Mouse (Mus musculus): ENCODE results near the gene Vopp1.
A peak's percentile ranks its signal among the peaks of the same experiment; 100 is the strongest.
"Not testable (repeated sequence)": the region's sequence is repeated elsewhere in the genome, so short reads cannot be mapped to it uniquely, and the experiment has no call there.

The Vopp1 gene

DNA sequence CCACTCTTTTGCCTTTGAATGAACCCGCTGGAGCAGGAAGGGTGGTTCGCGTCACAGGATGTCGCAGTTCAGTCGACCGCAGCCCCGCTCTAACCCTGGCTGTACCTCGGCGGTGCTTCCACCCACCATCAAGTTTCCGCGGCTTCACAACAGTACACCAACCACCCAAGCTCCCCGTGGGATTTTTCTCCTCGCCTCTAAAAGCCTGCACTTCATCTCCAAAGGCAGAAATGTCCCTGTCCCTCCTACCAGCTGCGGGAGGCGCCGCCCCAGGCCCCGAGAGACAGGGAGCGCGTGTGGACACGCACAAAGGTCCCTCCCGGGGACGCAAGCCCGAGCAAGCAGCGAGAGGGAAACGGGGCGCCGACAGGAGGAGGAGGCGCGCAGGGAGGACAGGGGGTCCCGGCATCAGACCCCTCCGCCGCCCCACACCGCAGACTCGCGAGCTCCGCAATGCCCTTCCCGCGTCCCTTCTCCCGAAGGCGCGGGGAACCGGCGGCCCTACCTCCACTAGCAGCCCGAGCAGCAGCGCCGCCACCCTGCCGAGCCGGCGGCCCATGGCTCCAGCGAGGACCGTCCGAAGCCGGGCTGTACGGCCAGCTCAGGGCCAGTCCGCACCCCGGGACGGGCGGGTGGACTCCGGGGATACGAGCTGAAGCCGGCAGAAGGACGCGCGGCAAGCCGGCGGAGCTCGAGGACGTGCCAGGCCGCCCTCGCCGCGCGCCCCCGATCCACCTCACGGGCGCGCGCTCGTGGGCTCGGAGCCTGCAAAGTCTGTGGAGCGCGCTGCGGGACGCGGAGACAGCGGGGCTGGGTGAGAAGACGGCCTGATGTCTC lies at the start of gene Vopp1:
TSS of gene Vopp1 (minus strand) at position 738 of the 837 bp plus-strand sequence.
- no peaks in the 10 kb centered on the region; the same call in 1 of the 2 replicates for H3K4me1 ChIP-seq (replicated peaks; ENCODE audit: low read depth, low read length)
- peak within 1 kb of the TSS; percentile 85 for H3K4me3 ChIP-seq (replicated peaks; ENCODE audit: low read length)
- peaks cover 32% of the 10 kb centered on the region for H3K27me3 ChIP-seq (ENCODE audit: insufficient read depth, low read length)
- H3K9me3 ChIP-seq (ENCODE audit: low read length) = no peaks in the 10 kb centered on the region
- H3K36me3 ChIP-seq (ENCODE audit: insufficient read depth, low read length) = no peaks in the 10 kb centered on the region
- no peak for TF ChIP-seq POU5F1 (IDR thresholded peaks at IDR 0.05; ENCODE audit: borderline replicate concordance, low read length)
- no peak for TF ChIP-seq CTCF (conservative IDR thresholded peaks at IDR 0.05; ENCODE audit: low read length)
- TF ChIP-seq NANOG (IDR thresholded peaks at IDR 0.05; ENCODE audit: borderline replicate concordance, low read length) = no peak

DNA sequence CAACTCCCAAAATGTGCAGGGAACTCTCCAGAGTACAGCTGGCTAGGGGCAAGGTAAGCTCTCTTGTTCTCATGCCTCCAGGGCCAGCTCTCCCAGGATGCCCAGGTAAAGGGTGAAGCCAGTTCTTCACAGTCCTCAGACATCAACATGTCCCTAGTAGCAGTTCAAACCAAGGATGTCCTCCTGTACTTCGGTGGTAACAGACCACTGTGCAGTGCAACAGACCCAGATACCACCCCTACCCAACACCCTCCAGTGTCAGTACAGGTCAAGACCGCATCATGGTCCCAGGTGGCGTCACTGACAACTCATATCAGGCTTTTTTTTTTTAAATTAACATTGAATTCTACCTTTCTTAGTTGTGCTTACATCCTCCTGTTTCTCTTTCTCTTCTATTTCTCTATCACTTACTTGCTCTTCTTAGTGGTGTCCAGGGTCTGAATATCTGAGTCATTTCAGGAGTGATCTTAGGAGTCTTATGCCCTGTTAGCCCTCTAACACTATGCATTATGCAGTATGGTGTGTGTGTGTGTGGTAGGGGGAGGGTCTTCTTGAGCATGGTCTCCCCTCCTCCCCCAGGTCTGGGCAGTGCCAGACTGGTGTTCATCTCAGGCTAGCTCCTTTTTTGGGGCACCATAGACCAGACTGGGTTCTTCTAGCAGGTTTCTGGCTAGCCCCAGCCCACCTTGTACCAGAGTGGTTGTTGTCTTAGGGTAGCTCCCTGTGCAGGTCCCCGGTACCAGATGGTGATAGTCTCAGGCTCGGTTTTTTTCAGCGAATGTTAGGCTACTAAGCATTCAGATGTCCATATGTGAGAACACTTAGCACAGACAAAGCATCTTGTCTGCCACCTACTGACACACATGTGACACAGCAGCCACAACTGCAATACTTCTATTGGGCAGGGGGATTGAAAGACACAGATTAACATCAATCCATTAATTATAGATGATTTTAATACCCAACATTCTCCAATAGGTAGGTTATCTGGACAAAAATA lies 34.4 kb upstream of the Vopp1 start:
- H3K36me3 ChIP-seq (ENCODE audit: insufficient read depth, low read length) = no peaks in the 10 kb centered on the region
- H3K4me3 ChIP-seq (replicated peaks; ENCODE audit: low read length) = no peak overlapping the region
- TF ChIP-seq NANOG (IDR thresholded peaks at IDR 0.05; ENCODE audit: borderline replicate concordance, low read length) = no peak
- TF ChIP-seq CTCF (conservative IDR thresholded peaks at IDR 0.05; ENCODE audit: low read length) = peak; percentile 41
- H3K9me3 ChIP-seq (ENCODE audit: low read length) = peaks cover 8% of the 10 kb centered on the region; the same call in 1 of the 2 replicates
- H3K4me1 ChIP-seq (replicated peaks; ENCODE audit: low read depth, low read length) = no peaks in the 10 kb centered on the region
- H3K27me3 ChIP-seq (ENCODE audit: insufficient read depth, low read length) = no peaks in the 10 kb centered on the region

DNA sequence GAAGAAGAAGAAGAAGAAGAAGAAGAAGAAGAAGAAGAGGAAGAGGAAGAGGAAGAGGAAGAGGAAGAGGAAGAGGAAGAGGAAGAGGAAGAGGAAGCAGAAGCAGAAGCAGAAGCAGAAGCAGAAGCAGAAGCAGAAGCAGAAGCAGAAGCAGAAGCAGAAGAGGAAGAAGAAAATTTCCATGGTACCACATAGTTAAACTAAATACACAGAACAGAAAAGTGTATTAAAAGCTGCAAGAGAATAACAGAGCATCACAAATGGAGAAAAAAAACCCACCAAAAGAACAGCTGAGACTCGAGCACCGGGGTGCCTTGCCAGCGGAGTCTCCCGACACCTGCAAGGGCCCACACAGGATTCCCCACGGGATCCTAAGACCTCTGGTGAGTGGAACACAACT lies 26.2 kb upstream of the Vopp1 start:
- H3K36me3 ChIP-seq (ENCODE audit: insufficient read depth, low read length); H3K9me3 ChIP-seq (ENCODE audit: low read length); H3K4me1 ChIP-seq (replicated peaks; ENCODE audit: low read depth, low read length); H3K27me3 ChIP-seq (ENCODE audit: insufficient read depth, low read length); H3K4me3 ChIP-seq (replicated peaks; ENCODE audit: low read length): not testable (repeated sequence)

DNA sequence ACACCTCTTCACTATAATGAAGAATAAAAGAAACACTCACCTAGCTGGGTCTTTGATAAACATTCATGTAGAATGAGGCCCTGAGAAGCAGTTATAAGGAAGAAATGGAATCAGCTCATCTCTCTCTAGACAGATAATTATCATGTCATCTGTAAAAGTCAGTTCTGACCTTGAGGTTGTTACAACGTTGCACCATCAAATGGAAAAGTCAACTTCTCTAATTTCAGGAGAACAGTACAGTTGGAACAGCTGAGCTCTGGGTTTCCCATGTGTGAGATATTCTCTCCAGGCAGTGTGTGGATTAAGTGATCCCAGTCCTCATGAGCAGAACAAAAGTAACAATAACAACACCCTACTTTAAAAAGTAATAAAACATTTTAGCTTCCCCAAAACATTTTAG lies 25.3 kb upstream of the Vopp1 start, which contains the start of gene Vmn1r21:
TSS of gene Vmn1r21 (minus strand) at position 58 of the 400 bp plus-strand sequence.
- TF ChIP-seq CTCF (conservative IDR thresholded peaks at IDR 0.05; ENCODE audit: low read length) (no peak), NANOG (IDR thresholded peaks at IDR 0.05; ENCODE audit: borderline replicate concordance, low read length) (no peak), POU5F1 (IDR thresholded peaks at IDR 0.05; ENCODE audit: borderline replicate concordance, low read length) (no peak)
- no peak within 1 kb of the TSS for H3K4me3 ChIP-seq (replicated peaks; ENCODE audit: low read length)
- H3K27me3 ChIP-seq (ENCODE audit: insufficient read depth, low read length) = no peaks in the 10 kb centered on the region
- no peaks in the 10 kb centered on the region for H3K36me3 ChIP-seq (ENCODE audit: insufficient read depth, low read length)
- H3K9me3 ChIP-seq (ENCODE audit: low read length) = no peaks in the 10 kb centered on the region
- no peaks in the 10 kb centered on the region for H3K4me1 ChIP-seq (replicated peaks; ENCODE audit: low read depth, low read length)

DNA sequence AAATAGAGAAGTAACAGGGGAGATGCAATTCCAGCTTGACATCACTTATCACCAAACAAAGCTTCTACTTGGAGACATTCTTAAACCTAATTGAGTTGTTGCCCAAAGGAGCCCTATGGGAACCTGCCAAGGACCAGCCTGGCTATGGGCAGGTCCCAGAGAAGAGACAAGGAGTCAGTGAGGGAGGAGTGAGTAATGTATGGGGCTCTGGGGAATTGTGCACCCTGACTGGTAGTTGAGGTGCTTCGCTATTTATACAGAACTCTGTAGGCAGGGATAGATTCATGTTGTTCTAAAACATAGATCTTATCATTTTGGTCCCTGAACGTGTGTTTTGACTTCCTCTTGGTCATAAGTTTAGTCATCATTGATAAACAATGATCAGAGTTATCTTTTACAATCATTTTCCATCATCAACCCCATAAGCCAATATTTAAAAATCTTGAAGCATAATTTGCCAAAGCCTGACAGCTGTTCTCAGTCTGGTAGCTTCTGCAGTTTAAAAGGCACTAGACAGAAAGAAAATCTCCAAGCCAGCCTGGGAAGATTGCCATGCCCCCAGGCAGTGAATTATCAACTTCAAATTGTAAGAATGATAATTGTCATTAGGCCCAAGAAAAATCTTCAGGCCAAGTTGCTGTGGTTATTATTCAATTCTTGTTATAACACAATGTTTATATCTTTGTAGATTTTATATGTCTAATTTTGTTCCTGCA lies 14.9 kb upstream of the Vopp1 start:
- Histone ChIP-seq H3K27me3 (ENCODE audit: insufficient read depth, low read length) (no peaks in the 10 kb centered on the region), H3K9me3 (ENCODE audit: low read length) (no peaks in the 10 kb centered on the region), H3K4me3 (replicated peaks; ENCODE audit: low read length) (no peak overlapping the region), H3K4me1 (replicated peaks; ENCODE audit: low read depth, low read length) (no peaks in the 10 kb centered on the region), H3K36me3 (ENCODE audit: insufficient read depth, low read length) (no peaks in the 10 kb centered on the region)
- TF ChIP-seq NANOG (IDR thresholded peaks at IDR 0.05; ENCODE audit: borderline replicate concordance, low read length) (no peak), POU5F1 (IDR thresholded peaks at IDR 0.05; ENCODE audit: borderline replicate concordance, low read length) (no peak), CTCF (conservative IDR thresholded peaks at IDR 0.05; ENCODE audit: low read length) (no peak)

DNA sequence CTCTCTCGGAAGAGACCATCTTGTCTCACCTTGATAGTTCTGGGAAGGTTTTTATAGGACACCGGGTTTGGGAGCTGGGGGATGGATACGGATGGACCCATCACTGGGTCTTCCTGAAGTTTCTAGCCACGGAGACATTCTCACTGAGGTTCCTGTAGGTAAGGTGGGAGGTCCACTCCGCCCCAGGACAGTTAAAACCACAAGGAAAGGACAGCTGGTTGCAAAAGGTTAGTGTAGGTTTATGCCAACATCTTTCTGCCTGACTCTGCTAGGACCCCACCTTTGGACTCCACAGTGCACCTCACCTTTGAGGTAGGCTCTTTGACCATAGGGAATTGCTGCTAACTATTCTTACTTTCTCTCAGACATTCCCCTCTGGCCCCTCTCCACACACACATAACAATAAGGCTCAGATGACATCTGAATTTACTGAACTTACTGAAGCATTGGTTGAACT lies 328 bp upstream of the Vopp1 start:
- peaks cover 32% of the 10 kb centered on the region for H3K27me3 ChIP-seq (ENCODE audit: insufficient read depth, low read length)
- no peaks in the 10 kb centered on the region; the same call in 1 of the 2 replicates for H3K4me1 ChIP-seq (replicated peaks; ENCODE audit: low read depth, low read length)
- no peaks in the 10 kb centered on the region for H3K9me3 ChIP-seq (ENCODE audit: low read length)

DNA sequence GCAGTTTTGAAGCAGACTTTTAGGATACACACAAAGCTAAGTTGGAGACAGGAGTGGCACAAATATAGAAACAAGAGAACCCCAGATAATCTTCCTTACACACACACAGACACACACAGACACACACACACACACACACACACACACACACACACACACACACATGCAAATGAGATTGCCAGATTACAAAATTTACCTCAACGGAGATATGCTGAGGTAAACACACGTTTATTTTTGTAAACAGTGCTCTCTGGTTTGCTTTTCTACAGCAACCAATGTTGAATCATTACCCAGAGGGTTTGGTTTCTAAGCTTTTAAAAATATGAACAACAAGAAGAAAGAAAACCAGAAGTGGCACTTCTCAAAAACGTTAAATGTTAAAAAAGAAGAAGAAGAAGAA lies 1.5 kb downstream of the Vopp1 start:
- no peak overlapping the region for H3K4me3 ChIP-seq (replicated peaks; ENCODE audit: low read length)
- no peak for TF ChIP-seq CTCF (conservative IDR thresholded peaks at IDR 0.05; ENCODE audit: low read length)
- TF ChIP-seq POU5F1 (IDR thresholded peaks at IDR 0.05; ENCODE audit: borderline replicate concordance, low read length) = no peak
- TF ChIP-seq NANOG (IDR thresholded peaks at IDR 0.05; ENCODE audit: borderline replicate concordance, low read length) = no peak
- no peaks in the 10 kb centered on the region for H3K36me3 ChIP-seq (ENCODE audit: insufficient read depth, low read length)
- peaks cover 32% of the 10 kb centered on the region for H3K27me3 ChIP-seq (ENCODE audit: insufficient read depth, low read length)
- no peaks in the 10 kb centered on the region for H3K9me3 ChIP-seq (ENCODE audit: low read length)
- H3K4me1 ChIP-seq (replicated peaks; ENCODE audit: low read depth, low read length) = no peaks in the 10 kb centered on the region; the same call in 1 of the 2 replicates

More for the DNA sequence above, 328 bp upstream of the Vopp1 start:
- H3K36me3 ChIP-seq (ENCODE audit: insufficient read depth, low read length) = no peaks in the 10 kb centered on the region
- TF ChIP-seq POU5F1 (IDR thresholded peaks at IDR 0.05; ENCODE audit: borderline replicate concordance, low read length) = no peak
- no peak for TF ChIP-seq CTCF (conservative IDR thresholded peaks at IDR 0.05; ENCODE audit: low read length)
- no peak for TF ChIP-seq NANOG (IDR thresholded peaks at IDR 0.05; ENCODE audit: borderline replicate concordance, low read length)
- peak overlapping the region; percentile 85 for H3K4me3 ChIP-seq (replicated peaks; ENCODE audit: low read length)

Measured in E14TG2a.4 (cell line).